Mouse (Mus musculus): ENCODE data around the gene Agbl1. TPM values are rescaled to one million over a fixed set of nuclear protein-coding genes. Genes with fewer than 3 reads are reported as not detected.

Agbl1 gene
- polyA plus RNA-seq, 1 experiment from 2014 or later: not detected

DNA sequence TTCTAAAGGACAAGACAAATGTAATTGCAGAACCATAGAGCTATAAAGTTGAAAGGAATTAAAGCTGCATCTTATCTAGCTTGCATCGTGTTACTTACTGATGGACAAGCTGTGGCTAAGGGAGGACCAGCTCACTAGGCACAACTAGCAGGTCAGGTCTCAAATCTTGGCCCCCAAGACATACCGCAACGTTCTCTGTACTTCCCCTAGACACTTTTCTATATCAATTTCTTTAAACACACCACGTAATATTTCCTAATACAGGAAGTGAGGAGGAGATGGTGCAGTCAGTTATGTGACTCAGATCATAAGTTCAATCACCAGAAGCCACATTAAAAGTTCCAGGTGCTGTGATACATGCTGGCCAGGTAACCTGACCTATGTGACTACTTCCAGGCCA, 919.1 kb downstream of the Agbl1 start:
- H3K36me3 ChIP-seq: no peaks in the 10 kb centered on the region
- H3K27ac ChIP-seq: no peak overlapping the region
- ATAC-seq (ENCODE audit: insufficient number of reproducible peaks, insufficient read depth, low FRiP score, low TSS enrichment, low read depth): no peak
- no peak overlapping the region for H3K9ac ChIP-seq (replicated peaks)
- H3K9me3 ChIP-seq: no peaks in the 10 kb centered on the region
- H3K4me2 ChIP-seq: no peak overlapping the region
- no peaks in the 10 kb centered on the region for H3K4me1 ChIP-seq (replicated peaks)
- WGBS: 76% methylated on average over 4 of the region's 4 CpGs
- H3K4me3 ChIP-seq (replicated peaks): no peak overlapping the region
- H3K27me3 ChIP-seq: no peaks in the 10 kb centered on the region

DNA sequence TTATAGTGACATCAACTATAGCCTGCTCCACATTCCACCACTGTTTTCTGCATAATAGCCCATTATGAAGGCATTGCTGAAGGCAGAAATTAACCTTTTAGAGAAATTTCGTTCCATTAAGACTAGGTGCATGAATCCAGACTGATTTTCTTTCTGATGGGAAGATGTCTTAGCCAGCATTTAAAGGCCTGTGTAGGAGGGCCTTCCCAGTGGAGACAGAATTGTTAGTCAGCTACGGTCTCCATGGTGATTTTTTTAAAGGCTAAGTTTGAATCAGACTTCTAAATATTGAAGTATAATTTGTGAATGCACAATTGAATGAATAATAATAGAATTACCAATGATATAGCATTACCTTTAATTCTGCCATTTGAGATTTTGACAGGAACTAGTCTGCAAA, 920.2 kb downstream of the Agbl1 start:
- Histone ChIP-seq H3K27me3 (no peaks in the 10 kb centered on the region), H3K4me1 (replicated peaks) (no peaks in the 10 kb centered on the region), H3K9ac (replicated peaks) (no peak overlapping the region), H3K4me3 (replicated peaks) (no peak overlapping the region), H3K9me3 (no peaks in the 10 kb centered on the region), H3K36me3 (no peaks in the 10 kb centered on the region), H3K27ac (no peak overlapping the region), H3K4me2 (no peak overlapping the region)
- 82% methylated on average over 2 of the region's 2 CpGs for whole genome bisulfite sequencing
- ATAC-seq (ENCODE audit: insufficient number of reproducible peaks, insufficient read depth, low FRiP score, low TSS enrichment, low read depth): no peak

DNA sequence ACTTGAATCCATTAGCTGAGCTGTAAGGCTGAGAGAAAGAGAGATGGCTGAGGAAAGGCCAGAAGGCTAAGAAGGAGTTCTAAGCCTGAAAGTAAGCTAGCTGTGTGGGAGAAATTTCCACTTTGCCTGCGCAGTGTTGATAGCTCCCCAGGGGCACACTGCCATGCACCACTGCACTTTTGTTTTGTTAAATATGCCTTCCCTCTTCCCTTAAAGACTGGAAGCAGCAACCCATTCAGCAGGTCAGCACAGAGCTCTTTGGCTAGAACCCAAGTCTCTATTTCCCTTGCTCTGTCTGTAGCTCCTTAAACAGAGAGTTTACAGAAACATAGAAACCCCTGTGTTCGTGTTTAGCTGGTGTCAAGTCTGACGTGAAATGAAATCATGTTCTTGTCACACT, 922.7 kb downstream of the Agbl1 start:
- no peak overlapping the region for H3K4me2 ChIP-seq
- no peak for ATAC-seq (ENCODE audit: insufficient number of reproducible peaks, insufficient read depth, low FRiP score, low TSS enrichment, low read depth)
- no peak overlapping the region for H3K9ac ChIP-seq (replicated peaks)
- H3K9me3 ChIP-seq: no peaks in the 10 kb centered on the region
- WGBS: 46% methylated on average over 3 of the region's 3 CpGs
- no peaks in the 10 kb centered on the region for H3K36me3 ChIP-seq
- no peaks in the 10 kb centered on the region for H3K4me1 ChIP-seq (replicated peaks)
- no peaks in the 10 kb centered on the region for H3K27me3 ChIP-seq
- no peak overlapping the region for H3K4me3 ChIP-seq (replicated peaks)
- H3K27ac ChIP-seq: no peak overlapping the region

DNA sequence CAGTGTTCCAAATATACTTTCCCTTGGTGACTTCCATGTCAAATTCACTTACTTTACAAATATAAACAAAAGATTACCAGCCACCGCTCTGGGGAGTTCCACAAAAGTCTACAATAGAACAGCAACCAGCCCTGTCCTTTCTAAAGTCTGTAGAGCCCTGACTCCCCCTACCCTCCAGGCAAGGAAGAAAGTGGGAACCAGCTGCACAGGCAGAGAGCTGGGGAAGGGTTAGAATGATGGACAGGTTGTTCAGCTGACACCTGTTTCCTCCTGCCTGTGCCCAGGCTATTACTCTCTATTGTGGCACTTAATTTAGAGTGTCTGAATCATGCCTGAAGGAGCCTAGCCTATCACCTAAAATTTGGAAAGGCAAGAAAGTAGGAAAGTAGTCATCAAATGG, 923.2 kb downstream of the Agbl1 start:
- no peaks in the 10 kb centered on the region for H3K36me3 ChIP-seq
- H3K27me3 ChIP-seq: no peaks in the 10 kb centered on the region
- H3K4me2 ChIP-seq: no peak overlapping the region
- no peak for ATAC-seq (ENCODE audit: insufficient number of reproducible peaks, insufficient read depth, low FRiP score, low TSS enrichment, low read depth)
- no peaks in the 10 kb centered on the region for H3K9me3 ChIP-seq
- no peak overlapping the region for H3K9ac ChIP-seq (replicated peaks)
- no peak overlapping the region for H3K4me3 ChIP-seq (replicated peaks)
- WGBS: 62% methylated on average over 1 of the region's 1 CpGs
- H3K4me1 ChIP-seq (replicated peaks): no peaks in the 10 kb centered on the region
- no peak overlapping the region for H3K27ac ChIP-seq

DNA sequence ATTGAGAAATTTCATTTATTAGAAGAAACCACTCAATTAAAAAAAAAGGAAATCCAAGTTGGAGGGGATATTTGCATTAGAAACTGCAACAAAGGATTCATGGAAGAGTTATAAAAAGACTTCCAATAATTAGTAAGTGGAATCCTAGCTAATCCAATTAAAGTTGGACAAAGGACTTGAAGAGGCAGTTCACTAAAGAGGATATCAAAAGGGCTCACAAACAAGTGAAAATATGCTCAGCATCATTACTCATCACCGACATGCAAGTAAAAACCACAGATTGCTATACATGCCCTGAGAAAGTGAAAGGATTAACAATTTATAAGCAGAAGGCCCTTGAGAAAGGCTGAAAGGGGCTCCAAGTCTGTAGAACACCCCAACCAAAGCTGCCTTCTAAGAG, 935.2 kb downstream of the Agbl1 start:
- no peak overlapping the region for H3K4me3 ChIP-seq (replicated peaks)
- no peak overlapping the region for H3K4me2 ChIP-seq
- H3K4me1 ChIP-seq (replicated peaks): no peaks in the 10 kb centered on the region
- no peaks in the 10 kb centered on the region for H3K27me3 ChIP-seq
- H3K27ac ChIP-seq: no peak overlapping the region
- no peaks in the 10 kb centered on the region for H3K36me3 ChIP-seq
- no peak overlapping the region for H3K9ac ChIP-seq (replicated peaks)
- WGBS: 90% methylated on average over 1 of the region's 1 CpGs
- no peak for ATAC-seq (ENCODE audit: insufficient number of reproducible peaks, insufficient read depth, low FRiP score, low TSS enrichment, low read depth)
- H3K9me3 ChIP-seq: no peaks in the 10 kb centered on the region

All from limb, embryonic 12.5 days (tissue).